Mouse (Mus musculus): ENCODE measurements around the gene Rabep2.

- TF ChIP-seq CTCF (IDR thresholded peaks at IDR 0.05; ENCODE audit: control insufficient read depth, insufficient read depth, insufficient replicate concordance, low read depth, low read length): no peak
- TF ChIP-seq POLR2A (IDR thresholded peaks at IDR 0.05; ENCODE audit: control insufficient read depth, low read depth, low read length): no peak
These were observed 62.4 kb downstream of the Rabep2 start for GRCm38 (mm10) chr7:126491005-126491404.
